Mouse (Mus musculus) left cerebral cortex, postnatal 4 days (tissue): Measurements from ENCODE around the gene Ppm1h. TPM values are rescaled to one million over a fixed set of nuclear protein-coding genes. Genes with fewer than 3 reads are reported as not detected.
A peak's percentile ranks its signal among the peaks of the same experiment; 100 is the strongest.

Experiments
- DNase-seq: peaks from one replicate; pipeline ENCODE4 v3.0.0-alpha.2; 2022
- intact Hi-C: fragments of 180-260 bp; cut with DNase I; formaldehyde crosslinking; loops from one replicate; pipeline ENCODE4 v1.15.1; 2025
- total RNA-seq, 2 experiments: library from RNA; stranded (reverse); gene quantifications; 2 replicates each; pipeline ENCODE4 v1.2.3; 2021

Gene Ppm1h
- total RNA-seq, 2 experiments from 2014 or later: 63.3 to 68.3 TPM

DNA sequence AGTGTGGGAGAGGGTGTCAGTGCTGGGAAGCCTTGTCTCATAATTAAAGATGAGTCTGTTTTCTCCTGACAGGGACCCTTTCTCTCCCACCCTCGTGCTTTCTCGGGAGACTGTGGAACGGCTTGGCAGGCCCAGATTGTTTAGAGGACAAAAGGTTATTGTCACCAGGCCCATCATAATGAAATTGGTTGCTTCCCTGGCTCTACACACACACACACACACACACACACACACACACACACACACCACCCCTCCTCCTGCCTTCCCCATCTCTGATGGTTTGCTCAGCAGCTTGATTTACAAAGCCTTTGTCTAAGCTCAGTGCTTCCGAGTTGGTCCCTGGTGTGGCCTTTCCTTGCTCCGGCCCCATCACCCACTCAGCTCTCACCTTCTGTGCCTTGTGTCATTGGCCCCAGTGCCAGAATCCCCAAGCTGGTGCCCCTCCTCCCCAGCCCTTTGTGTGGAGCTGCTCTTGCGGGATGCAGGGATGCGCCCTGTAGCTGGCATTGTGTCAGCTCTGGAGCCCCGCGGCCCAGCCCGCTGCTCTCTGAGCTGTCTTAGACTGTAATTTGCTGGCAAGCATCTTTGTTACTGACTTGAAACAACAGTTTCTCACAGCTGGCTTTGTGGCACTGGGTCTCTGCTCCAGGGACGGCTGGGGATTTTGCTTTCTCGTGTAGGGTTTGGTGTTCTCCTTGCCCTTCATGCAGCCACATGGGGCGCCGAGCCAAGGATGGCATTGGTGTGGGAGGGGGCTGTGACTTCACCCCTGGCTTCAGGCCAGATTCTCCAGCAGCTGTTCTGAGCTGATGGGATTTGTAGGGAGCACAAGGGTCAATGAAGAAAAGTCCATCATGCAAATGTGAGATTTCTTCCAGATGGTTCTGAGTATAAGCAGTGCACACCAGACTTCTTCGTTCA lies 205.5 kb downstream of the Ppm1h start:
- DNase-seq: peak; percentile 98
- intact Hi-C loops: loop anchor here (10.0 kb wide), 1 partner anchor 101 kb away; no protein-coding TSS in a partner anchor

DNA sequence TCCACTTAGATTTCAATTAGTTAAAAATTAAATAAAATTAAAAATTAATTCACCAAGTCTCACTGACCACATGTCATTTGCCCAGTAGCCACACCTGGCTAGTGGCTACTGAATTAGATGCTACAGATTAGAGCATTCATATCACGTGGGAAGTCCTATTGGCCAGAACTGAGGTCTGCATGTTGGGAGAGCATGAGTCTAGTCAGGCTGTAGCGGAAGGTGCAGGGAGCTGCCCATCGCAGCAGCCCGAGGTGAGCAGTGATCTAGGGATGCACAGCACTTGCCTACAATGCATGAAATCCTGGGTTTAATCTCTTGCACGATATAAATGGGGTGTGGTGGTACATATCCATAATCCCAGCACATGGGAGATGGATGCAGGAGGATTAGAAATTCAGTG lies 206.7 kb downstream of the Ppm1h start:
- no peak for DNase-seq
- intact Hi-C loops: loop anchor here (10.0 kb wide), 1 partner anchor 100 kb away; no protein-coding TSS in a partner anchor

DNA sequence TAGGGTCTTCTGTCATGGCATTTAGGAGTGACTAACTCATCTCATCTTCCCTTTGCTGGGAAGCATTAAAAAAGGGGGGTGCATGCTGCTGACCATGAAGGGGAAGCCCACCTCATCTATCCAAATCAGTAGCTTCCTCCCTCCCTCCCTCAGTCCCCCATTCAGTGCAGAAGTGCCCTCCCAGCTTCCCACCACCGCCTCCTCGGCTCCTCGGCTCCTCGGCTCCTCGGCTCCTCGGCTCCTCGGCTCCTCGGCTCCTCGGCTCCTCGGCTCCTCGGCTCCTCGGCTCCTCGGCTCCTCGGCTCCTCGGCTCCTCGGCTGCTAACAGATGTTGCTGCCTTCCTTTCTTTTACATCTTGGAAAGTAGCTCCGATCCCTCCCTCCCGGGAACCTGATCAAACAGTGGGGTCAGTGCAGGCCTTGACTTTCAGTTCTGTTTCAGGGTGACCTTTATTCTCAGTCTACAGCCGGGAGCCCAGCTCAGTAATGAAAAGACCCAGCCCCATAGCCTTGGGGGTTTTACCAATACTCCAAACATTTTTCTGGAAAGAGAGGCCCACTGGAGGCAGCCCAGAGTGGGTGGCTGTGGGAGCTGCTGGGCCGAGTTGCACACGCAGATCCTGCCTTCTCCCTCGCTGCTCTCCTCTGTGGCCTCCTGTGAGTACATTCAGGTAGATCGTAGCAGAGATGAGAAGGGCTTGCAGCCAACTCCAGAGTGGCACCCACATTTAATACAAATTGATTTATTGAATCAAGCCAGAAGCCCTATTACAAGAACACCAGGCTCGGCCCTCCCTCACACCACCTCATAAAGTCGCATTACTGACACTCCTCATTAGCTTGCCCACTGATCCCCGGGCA lies 207.7 kb downstream of the Ppm1h start:
- intact Hi-C loops: loop anchor here (10.0 kb wide), 1 partner anchor 99 kb away; no protein-coding TSS in a partner anchor
- peak; percentile 32 for DNase-seq

GRCm38 (mm10) chr10:122886916-122887527 lies 208.5 kb downstream of the Ppm1h start:
- intact Hi-C loops: loop anchor here (10.0 kb wide), 1 partner anchor 98 kb away; no protein-coding TSS in a partner anchor
- DNase-seq: no peak

GRCm38 (mm10) chr10:122887528-122888183 lies 209.1 kb downstream of the Ppm1h start:
- peak; percentile 85 for DNase-seq
- intact Hi-C loops: loop anchor here (10.0 kb wide), 1 partner anchor 97 kb away; no protein-coding TSS in a partner anchor

DNA sequence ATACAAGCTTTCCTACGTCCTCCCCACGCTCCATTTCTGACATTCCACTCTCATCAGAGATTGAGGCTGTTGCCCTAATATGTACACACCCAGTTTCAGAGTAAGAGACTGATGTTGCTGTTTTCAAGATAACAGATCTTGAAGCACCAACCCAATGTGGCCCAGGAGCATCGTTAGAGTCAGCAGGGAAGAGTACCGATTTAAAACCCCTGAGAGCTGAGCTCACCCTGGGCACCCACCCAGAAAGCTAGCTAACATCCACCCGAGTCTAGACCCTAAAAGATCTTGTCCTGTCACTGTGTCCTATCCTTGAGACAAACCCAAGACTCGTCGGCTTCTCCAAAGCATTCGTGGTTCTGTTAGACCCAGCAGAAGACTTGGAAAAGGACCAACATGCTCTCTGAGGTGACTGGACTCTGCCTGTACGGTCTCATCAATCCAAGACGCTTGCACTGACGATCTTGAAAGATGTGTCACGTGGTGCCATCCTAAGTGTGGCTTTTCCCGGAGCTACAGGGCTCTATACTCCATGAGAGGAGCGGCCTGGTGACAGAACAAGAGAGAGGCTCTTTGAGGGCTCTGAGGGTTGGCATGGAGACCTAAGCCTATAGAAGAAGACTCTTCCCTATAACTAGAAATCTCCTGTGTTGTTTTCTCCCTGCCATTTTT lies 212.3 kb downstream of the Ppm1h start:
- intact Hi-C loops: no loop called here
- DNase-seq: no peak

- DNase-seq: no peak
- intact Hi-C loops: no loop called here
Measured at GRCm38 (mm10) chr10:122891461-122891860, 212.9 kb downstream of the Ppm1h start.

DNA sequence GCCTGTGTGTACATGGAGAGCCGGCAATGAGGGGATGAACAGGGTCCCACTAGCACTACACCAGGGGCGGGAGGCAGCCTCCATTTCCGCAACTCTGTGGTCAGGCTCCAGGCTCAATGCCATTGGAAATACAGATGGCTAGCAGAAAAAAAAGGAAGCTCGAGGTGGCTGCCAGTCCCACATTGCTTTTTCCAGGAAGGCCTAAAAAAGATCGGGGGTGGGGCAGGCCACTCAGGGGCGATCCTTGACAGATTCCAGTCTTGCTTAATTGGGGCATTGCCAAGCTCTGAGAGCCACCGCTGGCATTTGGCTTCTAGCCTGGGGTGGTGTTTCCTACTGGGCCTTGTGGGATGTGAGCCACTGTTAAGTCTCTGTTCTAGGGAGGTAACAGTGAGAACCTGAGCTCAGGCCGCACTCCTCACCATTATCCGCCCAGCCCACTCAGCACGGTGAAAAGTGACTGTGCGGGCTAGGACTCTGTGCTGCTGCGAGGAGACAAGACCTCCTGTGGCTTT lies 216.1 kb downstream of the Ppm1h start:
- DNase-seq: peak; percentile 85
- intact Hi-C loops: no loop called here

- peak; percentile 71 for DNase-seq
- intact Hi-C loops: no loop called here
Measured at GRCm38 (mm10) chr10:122895121-122895770, 216.7 kb downstream of the Ppm1h start.

GRCm38 (mm10) chr10:122899971-122900370 lies 221.4 kb downstream of the Ppm1h start:
- intact Hi-C loops: no loop called here

DNA sequence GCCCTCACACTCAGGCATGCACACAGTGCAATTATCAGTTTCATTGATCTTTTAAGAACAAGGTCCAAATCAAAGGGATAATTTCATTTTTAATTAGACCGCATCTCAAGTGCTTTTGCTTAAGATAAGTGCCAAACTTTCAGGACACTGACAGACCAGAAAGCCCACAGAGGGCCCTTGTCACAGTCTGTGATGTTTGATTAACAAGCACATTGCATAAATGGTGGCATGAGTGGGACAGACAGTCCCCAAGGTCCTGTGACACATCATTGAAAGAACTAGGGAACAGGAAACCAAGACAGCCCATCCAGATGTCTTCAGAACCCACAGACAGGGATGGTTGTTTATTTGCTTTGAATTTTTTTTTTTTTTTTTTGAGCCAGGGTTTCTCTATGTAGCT lies 221.9 kb downstream of the Ppm1h start:
- intact Hi-C loops: no loop called here
- DNase-seq: no peak

More at GRCm38 (mm10) chr10:122899971-122900370, 221.4 kb downstream of the Ppm1h start:
- no peak for DNase-seq

- intact Hi-C loops: no loop called here
- DNase-seq: no peak
Measured at GRCm38 (mm10) chr10:122901379-122901778, 222.8 kb downstream of the Ppm1h start.

DNA sequence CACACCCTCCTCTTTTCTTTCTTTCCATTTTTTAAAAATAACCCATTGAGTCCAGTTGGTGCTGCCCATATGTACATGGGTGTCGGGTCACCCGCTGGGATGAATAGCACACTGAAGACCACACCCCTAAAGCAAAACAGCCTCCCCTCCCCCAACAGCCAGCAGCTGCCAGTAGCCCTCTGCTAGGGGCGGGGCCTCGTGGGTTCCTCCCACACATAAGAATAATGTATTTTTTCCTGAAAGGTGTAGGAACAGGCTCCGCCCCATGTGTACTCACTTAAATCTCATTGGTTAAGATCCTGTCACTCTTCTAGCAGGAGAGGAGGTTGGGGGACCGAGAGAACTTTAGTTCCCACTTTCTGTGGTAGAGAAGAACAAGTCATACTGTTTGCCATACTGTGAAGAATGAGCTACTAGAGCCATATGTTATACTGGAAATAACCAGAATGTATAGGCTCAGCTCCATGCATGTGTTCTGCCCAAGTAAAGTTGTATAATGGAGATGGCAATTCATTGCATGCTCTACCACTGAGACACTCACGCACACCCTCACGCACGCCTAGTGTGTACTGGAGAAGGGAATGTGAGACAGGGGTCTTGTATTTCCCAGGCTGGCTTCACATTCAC lies 231.0 kb downstream of the Ppm1h start:
- intact Hi-C loops: loop anchor here (10.0 kb wide), 1 partner anchor 75 kb away; no protein-coding TSS in a partner anchor
- DNase-seq: no peak

DNA sequence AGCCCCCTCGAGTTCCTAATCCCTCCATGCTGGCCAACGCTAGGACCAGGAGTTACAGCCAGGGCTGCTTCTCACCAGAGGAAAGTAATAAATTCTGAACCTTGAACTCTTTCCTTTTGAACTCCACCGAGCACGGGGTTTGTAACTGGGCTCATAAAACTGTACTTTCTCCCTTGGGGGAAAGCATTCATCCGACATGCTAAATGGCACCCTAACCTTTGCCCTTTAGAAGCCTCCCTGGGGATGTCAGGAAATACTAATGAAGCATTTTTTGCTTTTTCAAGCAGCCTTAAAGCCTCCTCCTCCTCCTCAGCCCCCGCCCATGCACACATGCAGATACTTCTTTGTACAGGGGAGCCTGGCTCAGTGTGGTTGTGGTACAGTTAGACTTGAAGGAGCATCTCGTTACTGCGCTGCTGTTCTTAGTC lies 232.2 kb downstream of the Ppm1h start:
- no peak for DNase-seq
- intact Hi-C loops: loop anchor here (10.0 kb wide), 1 partner anchor 74 kb away; no protein-coding TSS in a partner anchor

DNA sequence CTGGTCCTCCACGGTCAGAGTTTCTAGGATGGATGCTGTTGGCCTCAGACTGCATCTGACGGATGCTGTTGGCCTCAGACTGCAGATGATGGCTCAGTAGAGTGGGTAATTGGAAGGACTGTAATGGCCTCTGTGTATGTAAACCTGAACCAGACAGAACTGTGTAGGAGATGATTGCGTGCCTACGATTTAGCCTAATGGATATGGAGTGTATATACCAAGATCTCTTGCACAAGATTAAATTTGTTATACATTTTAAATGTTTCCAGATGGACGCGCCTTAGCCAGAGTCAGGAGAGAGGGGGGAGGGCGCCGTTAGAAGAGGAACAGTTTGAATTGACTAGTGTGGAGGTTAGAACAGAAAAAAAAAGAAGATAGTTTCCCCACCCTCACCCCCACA lies 233.1 kb downstream of the Ppm1h start:
- intact Hi-C loops: loop anchor here (10.0 kb wide), 1 partner anchor 73 kb away; no protein-coding TSS in a partner anchor
- no peak for DNase-seq

DNA sequence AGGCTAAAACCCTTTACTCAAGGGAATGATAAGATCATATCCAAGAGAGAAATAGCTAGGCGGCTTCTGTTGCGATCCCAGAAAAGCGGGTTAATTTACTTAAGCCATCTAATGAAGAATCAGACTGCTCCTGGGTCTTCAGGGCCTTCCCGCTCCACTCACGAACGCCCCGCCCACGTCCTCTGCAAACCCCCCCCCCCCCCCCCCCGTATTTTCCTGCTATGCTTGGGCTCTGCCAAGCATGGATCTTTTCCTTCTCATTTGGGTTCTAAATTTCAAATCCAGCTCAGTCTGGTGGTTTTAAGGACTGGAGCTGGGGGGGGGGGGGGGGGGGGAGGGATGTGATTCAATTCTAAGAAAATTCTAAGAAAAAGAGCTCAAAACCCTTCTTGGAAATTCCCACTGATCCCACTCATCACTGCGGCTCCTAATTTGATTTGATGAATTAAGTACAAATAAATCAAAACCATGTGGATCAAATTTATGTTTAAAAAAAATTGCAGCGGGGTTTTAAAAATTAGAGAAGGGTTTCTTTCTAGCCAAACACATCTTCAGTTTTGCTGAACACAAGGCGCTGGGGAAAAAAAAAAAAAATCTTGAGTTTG lies 233.6 kb downstream of the Ppm1h start:
- intact Hi-C loops: loop anchor here (10.0 kb wide), 1 partner anchor 73 kb away; no protein-coding TSS in a partner anchor
- DNase-seq: no peak

DNA sequence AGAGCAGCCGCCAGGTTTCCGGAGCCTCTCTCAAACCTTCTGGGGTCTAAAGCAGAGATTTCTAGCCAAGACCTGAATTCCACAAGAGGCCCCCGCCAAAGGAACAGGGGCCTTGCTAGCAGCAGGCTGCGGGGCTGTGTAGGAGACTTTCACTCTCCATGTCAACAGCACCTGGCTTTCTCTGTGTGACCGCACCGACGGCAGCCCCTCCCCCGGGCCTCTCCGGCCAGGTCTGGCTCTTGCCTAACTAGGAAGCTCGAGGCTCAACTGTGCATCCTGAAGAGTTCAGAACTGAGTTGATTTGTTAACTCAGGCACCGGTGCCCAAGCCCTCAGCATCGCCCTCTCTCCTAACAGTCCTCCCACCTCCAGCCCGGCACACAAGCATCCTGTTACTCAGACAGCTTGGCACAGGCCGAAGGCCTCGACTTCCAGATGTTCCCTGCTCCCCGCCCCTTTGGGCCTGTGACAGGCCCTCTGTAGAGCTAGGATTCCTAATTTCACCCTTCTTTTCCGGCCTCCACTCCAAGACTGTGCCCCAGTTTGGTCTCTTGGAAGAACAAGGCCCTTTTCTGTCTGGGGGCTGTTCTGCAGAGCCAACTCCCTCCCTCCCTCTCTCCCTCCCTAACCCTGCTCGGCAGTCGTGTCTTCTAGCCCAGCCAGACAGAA lies 234.3 kb downstream of the Ppm1h start:
- intact Hi-C loops: loop anchor here (10.0 kb wide), 1 partner anchor 72 kb away; no protein-coding TSS in a partner anchor
- peak; percentile 64 for DNase-seq
